Mouse (Mus musculus) liver, adult 2 months (tissue): ENCODE data around the gene Camk2g. TPM values are rescaled to one million over a fixed set of nuclear protein-coding genes. Genes with fewer than 3 reads are reported as not detected.

Experiments
- DNase-seq: peaks from one replicate; pipeline ENCODE4 v3.0.0-alpha.2; 2011; ENCODE audit warnings: low read depth, low spot score; ENCODE audit errors: extremely low read depth
- H3K27ac ChIP-seq: fragments of 200-500 bp; replicated peaks from 2 replicates; pipeline ENCODE4 v1.5.1; 2012; ENCODE audit warnings: low read depth, mild to moderate bottlenecking, control low read depth, inconsistent platforms, low read length; ENCODE audit not compliant: insufficient read depth
- H3K27me3 ChIP-seq: fragments of 200-500 bp; 2 replicates; pipeline ENCODE4 v1.6.1; 2012; ENCODE audit warnings: mild to moderate bottlenecking, moderate library complexity, low read length, inconsistent platforms; ENCODE audit not compliant: control insufficient read depth, insufficient read depth
- H3K36me3 ChIP-seq: fragments of 200-500 bp; 2 replicates; pipeline ENCODE4 v1.6.1; 2012; ENCODE audit warnings: low read length, inconsistent platforms; ENCODE audit not compliant: control insufficient read depth, insufficient read depth
- H3K4me1 ChIP-seq: fragments of 200-500 bp; 2 replicates; pipeline ENCODE4 v1.6.1; 2011; ENCODE audit warnings: low read length; ENCODE audit not compliant: control insufficient read depth, insufficient read depth
- H3K4me3 ChIP-seq: fragments of 200-500 bp; 2 replicates; pipeline ENCODE4 v1.5.1; 2011; ENCODE audit warnings: low read depth, mild to moderate bottlenecking, control low read depth, low read length, moderate library complexity; ENCODE audit not compliant: insufficient read depth
- H3K79me2 ChIP-seq: fragments of 200-500 bp; 2 replicates; pipeline ENCODE4 v1.6.1; 2012; ENCODE audit warnings: inconsistent platforms, mild to moderate bottlenecking, low read length, moderate library complexity; ENCODE audit not compliant: control insufficient read depth, insufficient read depth
- H3K9ac ChIP-seq: fragments of 200-500 bp; 2 replicates; pipeline ENCODE4 v1.6.1; 2012; ENCODE audit warnings: low read depth, mild to moderate bottlenecking, control low read depth, inconsistent platforms, low read length
- CTCF ChIP-seq: fragments of 200-500 bp; IDR thresholded peaks from 2 replicates; pipeline ENCODE4 v1.5.1; 2011; ENCODE audit warnings: low read depth, low read length, control low read depth
- POLR2A ChIP-seq: fragments of 200-500 bp; IDR thresholded peaks from 2 replicates; pipeline ENCODE4 v1.6.1; 2011; ENCODE audit warnings: low read length, control low read depth; ENCODE audit not compliant: insufficient read depth; ENCODE audit errors: extremely low read depth
- WGBS: fragments of 180-500 bp; shearing (Covaris S2); methylation state at CpG from one replicate; pipeline ENCODE4 v1.1.7; 2018; 5-methylcytosine and 5-hydroxymethylcytosine counted together
- polyA plus RNA-seq: library from polyadenylated mRNA; depleted of rRNA; stranded (reverse); fragments of >200 nt; gene quantifications from 2 replicates; pipeline ENCODE4 v1.2.3, GENCODE M21; 2012
- total RNA-seq: library from RNA; depleted of rRNA; stranded (reverse); fragments of >200 nt; gene quantifications from 2 replicates; pipeline ENCODE4 v1.2.3, GENCODE M21; 2014

Camk2g gene
- total and polyA plus RNA-seq, 2 experiments: 7.9 TPM

- peak; percentile 39 for DNase-seq
- TF ChIP-seq CTCF (no peak), POLR2A (0 out of 2 replicates have a peak, but pooled peaks have one; percentile 26)
- Histone ChIP-seq H3K27me3 (peaks cover 7% of the 10 kb centered on the region; the same call in 1 of the 2 replicates), H3K27ac (no peak within 1 kb of the TSS), H3K4me3 (peak within 1 kb of the TSS; percentile 62), H3K9ac (peak within 1 kb of the TSS; percentile 59), H3K4me1 (peaks cover 12% of the 10 kb centered on the region), H3K36me3 (no peaks in the 10 kb centered on the region), H3K79me2 (no peaks in the 10 kb centered on the region)
- 3% methylated on average over 33 of the region's 33 CpGs for WGBS
These were observed 42.5 kb upstream of the Camk2g start, which contains the start of gene Plau for GRCm38 (mm10) chr14:20836171-20836904. Gene Plau, plus strand, starts transcription at chr14:20836660.

- no peaks in the 10 kb centered on the region for H3K79me2 ChIP-seq
- H3K27ac ChIP-seq: no peak overlapping the region
- H3K9ac ChIP-seq: no peak overlapping the region
- H3K36me3 ChIP-seq: no peaks in the 10 kb centered on the region
- H3K4me1 ChIP-seq: peaks cover 12% of the 10 kb centered on the region
- peaks cover 7% of the 10 kb centered on the region; the same call in 1 of the 2 replicates for H3K27me3 ChIP-seq
- peak; percentile 7 for DNase-seq
- 52% methylated on average over 7 of the region's 7 CpGs for WGBS
- TF ChIP-seq POLR2A (no peak), CTCF (no peak)
- H3K4me3 ChIP-seq: no peak overlapping the region
These were observed 40.2 kb upstream of the Camk2g start for GRCm38 (mm10) chr14:20834136-20834535.

GRCm38 (mm10) chr14:20833525-20833924 is 39.6 kb upstream of the Camk2g start:
- H3K27ac ChIP-seq: no peak overlapping the region
- H3K4me3 ChIP-seq: no peak overlapping the region
- no peaks in the 10 kb centered on the region for H3K36me3 ChIP-seq
- H3K4me1 ChIP-seq: peaks cover 12% of the 10 kb centered on the region
- peaks cover 7% of the 10 kb centered on the region; the same call in 1 of the 2 replicates for H3K27me3 ChIP-seq
- 85% methylated on average over 4 of the region's 4 CpGs for WGBS
- no peaks in the 10 kb centered on the region for H3K79me2 ChIP-seq
- H3K9ac ChIP-seq: no peak overlapping the region
- DNase-seq: no peak
- TF ChIP-seq CTCF: no peak
- TF ChIP-seq POLR2A: no peak

GRCm38 (mm10) chr14:20831915-20832314 is 38.0 kb upstream of the Camk2g start:
- Histone ChIP-seq H3K27me3 (peaks cover 4% of the 10 kb centered on the region; the same call in 1 of the 2 replicates), H3K9ac (no peak overlapping the region), H3K36me3 (no peaks in the 10 kb centered on the region), H3K4me1 (peaks cover 9% of the 10 kb centered on the region), H3K4me3 (no peak overlapping the region), H3K27ac (no peak overlapping the region), H3K79me2 (no peaks in the 10 kb centered on the region)
- no peak for DNase-seq
- no peak for TF ChIP-seq CTCF
- no peak for TF ChIP-seq POLR2A
- 74% methylated on average over 1 of the region's 1 CpGs for WGBS

- H3K4me1 ChIP-seq: peaks cover 5% of the 10 kb centered on the region
- no peak overlapping the region for H3K9ac ChIP-seq
- no peak overlapping the region for H3K27ac ChIP-seq
- TF ChIP-seq CTCF: no peak
- TF ChIP-seq POLR2A: no peak
- 80% methylated on average over 9 of the region's 9 CpGs for WGBS
- no peaks in the 10 kb centered on the region for H3K79me2 ChIP-seq
- DNase-seq: no peak
- H3K36me3 ChIP-seq: no peaks in the 10 kb centered on the region
- no peak overlapping the region for H3K4me3 ChIP-seq
- H3K27me3 ChIP-seq: no peaks in the 10 kb centered on the region
These were observed 37.4 kb upstream of the Camk2g start for GRCm38 (mm10) chr14:20831141-20831910.
